Mouse (Mus musculus): Measurements from ENCODE around the gene Nav2. TPM values are rescaled to one million over a fixed set of nuclear protein-coding genes. Genes with fewer than 3 reads are reported as not detected.

The Nav2 gene
- polyA plus RNA-seq, 1 experiment: 46.2 TPM

GRCm38 (mm10) chr7:49476163-49476562 is 567.6 kb downstream of the Nav2 start:
- H3K27me3 ChIP-seq (ENCODE audit: control insufficient read depth, insufficient read depth, low read length): no peaks in the 10 kb centered on the region

GRCm38 (mm10) chr7:49476666-49477065 is 568.1 kb downstream of the Nav2 start:
- WGBS: 56% methylated on average over 5 of the region's 5 CpGs
- no peaks in the 10 kb centered on the region for H3K36me3 ChIP-seq (ENCODE audit: control insufficient read depth, insufficient read depth, low read length)
- TF ChIP-seq CTCF (IDR thresholded peaks at IDR 0.05; ENCODE audit: borderline replicate concordance, control insufficient read depth, extremely low read depth, insufficient read depth, low read length, poor library complexity): peak; percentile 37; the same call in 1 of the 2 replicates
- no peak for TF ChIP-seq POLR2A (IDR thresholded peaks at IDR 0.05; ENCODE audit: control insufficient read depth, extremely low read depth, insufficient read depth, low read length, poor library complexity)
- H3K4me1 ChIP-seq (replicated peaks; ENCODE audit: control insufficient read depth, insufficient read depth, low read length): no peaks in the 10 kb centered on the region
- DNase-seq: peak; percentile 54
- no peak overlapping the region for H3K27ac ChIP-seq (ENCODE audit: control insufficient read depth, insufficient read depth, low read length)
- no peaks in the 10 kb centered on the region for H3K27me3 ChIP-seq (ENCODE audit: control insufficient read depth, insufficient read depth, low read length)
- no peak overlapping the region for H3K4me3 ChIP-seq (ENCODE audit: control insufficient read depth, insufficient read depth, low read length)

More at GRCm38 (mm10) chr7:49476163-49476562, 567.6 kb downstream of the Nav2 start:
- Histone ChIP-seq H3K36me3 (ENCODE audit: control insufficient read depth, insufficient read depth, low read length) (no peaks in the 10 kb centered on the region), H3K4me3 (ENCODE audit: control insufficient read depth, insufficient read depth, low read length) (no peak overlapping the region), H3K4me1 (replicated peaks; ENCODE audit: control insufficient read depth, insufficient read depth, low read length) (no peaks in the 10 kb centered on the region), H3K27ac (ENCODE audit: control insufficient read depth, insufficient read depth, low read length) (no peak overlapping the region)
- no peak for TF ChIP-seq CTCF (IDR thresholded peaks at IDR 0.05; ENCODE audit: borderline replicate concordance, control insufficient read depth, extremely low read depth, insufficient read depth, low read length, poor library complexity)
- TF ChIP-seq POLR2A (IDR thresholded peaks at IDR 0.05; ENCODE audit: control insufficient read depth, extremely low read depth, insufficient read depth, low read length, poor library complexity): no peak
- WGBS: 98% methylated on average over 8 of the region's 8 CpGs
- no peak for DNase-seq

GRCm38 (mm10) chr7:49477076-49477975 is 568.8 kb downstream of the Nav2 start:
- Histone ChIP-seq H3K27ac (ENCODE audit: control insufficient read depth, insufficient read depth, low read length) (no peak overlapping the region), H3K4me3 (ENCODE audit: control insufficient read depth, insufficient read depth, low read length) (no peak overlapping the region), H3K36me3 (ENCODE audit: control insufficient read depth, insufficient read depth, low read length) (no peaks in the 10 kb centered on the region), H3K27me3 (ENCODE audit: control insufficient read depth, insufficient read depth, low read length) (no peaks in the 10 kb centered on the region), H3K4me1 (replicated peaks; ENCODE audit: control insufficient read depth, insufficient read depth, low read length) (no peaks in the 10 kb centered on the region)
- TF ChIP-seq POLR2A (IDR thresholded peaks at IDR 0.05; ENCODE audit: control insufficient read depth, extremely low read depth, insufficient read depth, low read length, poor library complexity) (no peak), CTCF (IDR thresholded peaks at IDR 0.05; ENCODE audit: borderline replicate concordance, control insufficient read depth, extremely low read depth, insufficient read depth, low read length, poor library complexity) (no peak)
- 95% methylated on average over 9 of the region's 9 CpGs for WGBS
- no peak for DNase-seq

- TF ChIP-seq CTCF (IDR thresholded peaks at IDR 0.05; ENCODE audit: borderline replicate concordance, control insufficient read depth, extremely low read depth, insufficient read depth, low read length, poor library complexity) (no peak), POLR2A (IDR thresholded peaks at IDR 0.05; ENCODE audit: control insufficient read depth, extremely low read depth, insufficient read depth, low read length, poor library complexity) (no peak)
- WGBS: 87% methylated on average over 7 of the region's 7 CpGs
- Histone ChIP-seq H3K27me3 (ENCODE audit: control insufficient read depth, insufficient read depth, low read length) (no peaks in the 10 kb centered on the region), H3K27ac (ENCODE audit: control insufficient read depth, insufficient read depth, low read length) (no peak overlapping the region), H3K4me3 (ENCODE audit: control insufficient read depth, insufficient read depth, low read length) (no peak overlapping the region), H3K4me1 (replicated peaks; ENCODE audit: control insufficient read depth, insufficient read depth, low read length) (no peaks in the 10 kb centered on the region), H3K36me3 (ENCODE audit: control insufficient read depth, insufficient read depth, low read length) (no peaks in the 10 kb centered on the region)
- DNase-seq: no peak
Measured at GRCm38 (mm10) chr7:49477976-49478349, 569.4 kb downstream of the Nav2 start.

- Histone ChIP-seq H3K4me1 (replicated peaks; ENCODE audit: control insufficient read depth, insufficient read depth, low read length) (no peaks in the 10 kb centered on the region), H3K27me3 (ENCODE audit: control insufficient read depth, insufficient read depth, low read length) (no peaks in the 10 kb centered on the region), H3K27ac (ENCODE audit: control insufficient read depth, insufficient read depth, low read length) (no peak overlapping the region), H3K36me3 (ENCODE audit: control insufficient read depth, insufficient read depth, low read length) (no peaks in the 10 kb centered on the region), H3K4me3 (ENCODE audit: control insufficient read depth, insufficient read depth, low read length) (no peak overlapping the region)
- WGBS: 83% methylated on average over 4 of the region's 4 CpGs
- TF ChIP-seq CTCF (IDR thresholded peaks at IDR 0.05; ENCODE audit: borderline replicate concordance, control insufficient read depth, extremely low read depth, insufficient read depth, low read length, poor library complexity) (no peak), POLR2A (IDR thresholded peaks at IDR 0.05; ENCODE audit: control insufficient read depth, extremely low read depth, insufficient read depth, low read length, poor library complexity) (no peak)
- DNase-seq: no peak
Measured at GRCm38 (mm10) chr7:49478886-49479285, 570.4 kb downstream of the Nav2 start.

GRCm38 (mm10) chr7:49480962-49481361 is 572.4 kb downstream of the Nav2 start:
- no peak overlapping the region for H3K4me3 ChIP-seq (ENCODE audit: control insufficient read depth, insufficient read depth, low read length)
- WGBS: 93% methylated on average over 8 of the region's 8 CpGs
- peaks cover 5% of the 10 kb centered on the region for H3K4me1 ChIP-seq (replicated peaks; ENCODE audit: control insufficient read depth, insufficient read depth, low read length)

More at GRCm38 (mm10) chr7:49480962-49481361, 572.4 kb downstream of the Nav2 start:
- H3K27me3 ChIP-seq (ENCODE audit: control insufficient read depth, insufficient read depth, low read length): no peaks in the 10 kb centered on the region
- H3K36me3 ChIP-seq (ENCODE audit: control insufficient read depth, insufficient read depth, low read length): no peaks in the 10 kb centered on the region
- TF ChIP-seq CTCF (IDR thresholded peaks at IDR 0.05; ENCODE audit: borderline replicate concordance, control insufficient read depth, extremely low read depth, insufficient read depth, low read length, poor library complexity) (no peak), POLR2A (IDR thresholded peaks at IDR 0.05; ENCODE audit: control insufficient read depth, extremely low read depth, insufficient read depth, low read length, poor library complexity) (no peak)
- no peak overlapping the region for H3K27ac ChIP-seq (ENCODE audit: control insufficient read depth, insufficient read depth, low read length)
- no peak for DNase-seq
